Mouse (Mus musculus): Measurements from ENCODE around the gene Crtc1. TPM values are rescaled to one million over a fixed set of nuclear protein-coding genes. Genes with fewer than 3 reads are reported as not detected.

Gene Crtc1
- polyA plus RNA-seq, 1 experiment from 2014 or later = 23.2 TPM

- H3K27me3 ChIP-seq (ENCODE audit: low read depth, poor library complexity, severe bottlenecking) = no peaks in the 10 kb centered on the region
- DNase-seq (ENCODE audit: low spot score) = no peak
- peaks cover 23% of the 10 kb centered on the region for H3K36me3 ChIP-seq
- peaks cover 32% of the 10 kb centered on the region for H3K4me1 ChIP-seq
- no peaks in the 10 kb centered on the region for H3K9me3 ChIP-seq (replicated peaks)
- WGBS = 91% methylated on average over 2 of the region's 2 CpGs
- no peak overlapping the region for H3K27ac ChIP-seq
- H3K4me3 ChIP-seq = no peak overlapping the region
These were observed 20.3 kb upstream of the Crtc1 start for GRCm38 (mm10) chr8:70459636-70460035.

GRCm38 (mm10) chr8:70458462-70458861 is 19.1 kb upstream of the Crtc1 start:
- Histone ChIP-seq H3K27ac (no peak overlapping the region), H3K9me3 (replicated peaks) (no peaks in the 10 kb centered on the region), H3K36me3 (peaks cover 23% of the 10 kb centered on the region), H3K4me3 (no peak overlapping the region), H3K4me1 (peaks cover 29% of the 10 kb centered on the region), H3K27me3 (ENCODE audit: low read depth, poor library complexity, severe bottlenecking) (peaks cover 9% of the 10 kb centered on the region; the same call in 1 of the 2 replicates)
- 84% methylated on average over 3 of the region's 3 CpGs for WGBS
- DNase-seq (ENCODE audit: low spot score) = no peak

- no peaks in the 10 kb centered on the region for H3K9me3 ChIP-seq (replicated peaks)
- H3K27me3 ChIP-seq (ENCODE audit: low read depth, poor library complexity, severe bottlenecking) = peaks cover 15% of the 10 kb centered on the region
- peaks cover 32% of the 10 kb centered on the region for H3K4me1 ChIP-seq
- H3K4me3 ChIP-seq = no peak overlapping the region
- peaks cover 21% of the 10 kb centered on the region for H3K36me3 ChIP-seq
- no peak overlapping the region for H3K27ac ChIP-seq
- DNase-seq (ENCODE audit: low spot score) = no peak
- 90% methylated on average over 6 of the region's 6 CpGs for WGBS
These were observed 18.5 kb upstream of the Crtc1 start for GRCm38 (mm10) chr8:70457882-70458281.

- H3K27ac ChIP-seq = no peak overlapping the region
- H3K27me3 ChIP-seq (ENCODE audit: low read depth, poor library complexity, severe bottlenecking) = peaks cover 24% of the 10 kb centered on the region
- no peak overlapping the region for H3K4me3 ChIP-seq
- DNase-seq (ENCODE audit: low spot score) = no peak
- no peaks in the 10 kb centered on the region for H3K9me3 ChIP-seq (replicated peaks)
- 100% methylated on average over 1 of the region's 1 CpGs for WGBS
- peaks cover 26% of the 10 kb centered on the region for H3K36me3 ChIP-seq
- peaks cover 32% of the 10 kb centered on the region for H3K4me1 ChIP-seq
These were observed 17.6 kb upstream of the Crtc1 start for GRCm38 (mm10) chr8:70456996-70457395.

GRCm38 (mm10) chr8:70453852-70454251 is 14.5 kb upstream of the Crtc1 start:
- peaks cover 35% of the 10 kb centered on the region for H3K27me3 ChIP-seq (ENCODE audit: low read depth, poor library complexity, severe bottlenecking)
- WGBS = 90% methylated on average over 5 of the region's 5 CpGs
- peaks cover 54% of the 10 kb centered on the region for H3K4me1 ChIP-seq
- peaks cover 36% of the 10 kb centered on the region for H3K36me3 ChIP-seq
- H3K4me3 ChIP-seq = no peak overlapping the region
- H3K9me3 ChIP-seq (replicated peaks) = no peaks in the 10 kb centered on the region
- DNase-seq (ENCODE audit: low spot score) = no peak
- H3K27ac ChIP-seq = peak overlapping the region; percentile 37; the same call in 1 of the 2 replicates

GRCm38 (mm10) chr8:70452196-70452966 is 13.0 kb upstream of the Crtc1 start:
- peak overlapping the region; percentile 3 for H3K27ac ChIP-seq
- 59% methylated on average over 51 of the region's 52 CpGs for WGBS

GRCm38 (mm10) chr8:70447639-70448420 is 8.5 kb upstream of the Crtc1 start:
- peaks cover 34% of the 10 kb centered on the region for H3K36me3 ChIP-seq
- H3K27ac ChIP-seq = peak overlapping the region; percentile 64
- no peak overlapping the region for H3K4me3 ChIP-seq
- no peak for DNase-seq (ENCODE audit: low spot score)
- H3K4me1 ChIP-seq = peaks cover 53% of the 10 kb centered on the region
- 73% methylated on average over 19 of the region's 19 CpGs for WGBS
- peaks cover 20% of the 10 kb centered on the region for H3K27me3 ChIP-seq (ENCODE audit: low read depth, poor library complexity, severe bottlenecking)
- H3K9me3 ChIP-seq (replicated peaks) = no peaks in the 10 kb centered on the region

More at GRCm38 (mm10) chr8:70452196-70452966, 13.0 kb upstream of the Crtc1 start:
- Histone ChIP-seq H3K4me1 (peaks cover 68% of the 10 kb centered on the region), H3K4me3 (0 out of 2 replicates have a peak overlapping the region, but pooled peaks have one; percentile 4), H3K9me3 (replicated peaks) (no peaks in the 10 kb centered on the region), H3K36me3 (peaks cover 36% of the 10 kb centered on the region), H3K27me3 (ENCODE audit: low read depth, poor library complexity, severe bottlenecking) (peaks cover 35% of the 10 kb centered on the region)
- DNase-seq (ENCODE audit: low spot score) = no peak

GRCm38 (mm10) chr8:70445988-70446387 is 6.6 kb upstream of the Crtc1 start:
- Histone ChIP-seq H3K4me1 (peaks cover 35% of the 10 kb centered on the region), H3K4me3 (no peak overlapping the region), H3K36me3 (peaks cover 16% of the 10 kb centered on the region), H3K9me3 (replicated peaks) (no peaks in the 10 kb centered on the region), H3K27ac (no peak overlapping the region), H3K27me3 (ENCODE audit: low read depth, poor library complexity, severe bottlenecking) (0 out of 2 replicates have a peak, but pooled peaks cover 1% of the 10 kb centered on the region)
- no peak for DNase-seq (ENCODE audit: low spot score)
- 68% methylated on average over 1 of the region's 1 CpGs for WGBS

GRCm38 (mm10) chr8:70443326-70443725 is 3.9 kb upstream of the Crtc1 start:
- H3K36me3 ChIP-seq = no peaks in the 10 kb centered on the region
- H3K27me3 ChIP-seq (ENCODE audit: low read depth, poor library complexity, severe bottlenecking) = no peaks in the 10 kb centered on the region
- no peaks in the 10 kb centered on the region for H3K9me3 ChIP-seq (replicated peaks)
- 85% methylated on average over 4 of the region's 4 CpGs for WGBS
- H3K4me1 ChIP-seq = peaks cover 25% of the 10 kb centered on the region
- no peak for DNase-seq (ENCODE audit: low spot score)
- H3K4me3 ChIP-seq = no peak overlapping the region
- no peak overlapping the region for H3K27ac ChIP-seq

GRCm38 (mm10) chr8:70441565-70441964 is 2.2 kb upstream of the Crtc1 start:
- DNase-seq (ENCODE audit: low spot score) = no peak
- Histone ChIP-seq H3K4me3 (no peak overlapping the region), H3K27me3 (ENCODE audit: low read depth, poor library complexity, severe bottlenecking) (no peaks in the 10 kb centered on the region), H3K9me3 (replicated peaks) (no peaks in the 10 kb centered on the region), H3K4me1 (peaks cover 19% of the 10 kb centered on the region), H3K27ac (no peak overlapping the region), H3K36me3 (no peaks in the 10 kb centered on the region)
- WGBS = 71% methylated on average over 3 of the region's 3 CpGs

GRCm38 (mm10) chr8:70440246-70440645 is 867 bp upstream of the Crtc1 start:
- peak overlapping the region; percentile 94 for H3K27ac ChIP-seq
- 0 out of 2 replicates have a peak, but pooled peaks cover 5% of the 10 kb centered on the region for H3K36me3 ChIP-seq
- DNase-seq (ENCODE audit: low spot score) = no peak
- H3K27me3 ChIP-seq (ENCODE audit: low read depth, poor library complexity, severe bottlenecking) = no peaks in the 10 kb centered on the region
- H3K4me3 ChIP-seq = peak overlapping the region; percentile 73
- H3K9me3 ChIP-seq (replicated peaks) = no peaks in the 10 kb centered on the region
- peaks cover 19% of the 10 kb centered on the region for H3K4me1 ChIP-seq
- 48% methylated on average over 3 of the region's 3 CpGs for WGBS

GRCm38 (mm10) chr8:70439848-70440179 is 435 bp upstream of the Crtc1 start:
- peak overlapping the region; percentile 94 for H3K27ac ChIP-seq
- 10% methylated on average over 7 of the region's 7 CpGs for WGBS

GRCm38 (mm10) chr8:70438423-70438822 is 956 bp downstream of the Crtc1 start:
- Histone ChIP-seq H3K27ac (no peak overlapping the region), H3K27me3 (ENCODE audit: low read depth, poor library complexity, severe bottlenecking) (no peaks in the 10 kb centered on the region), H3K4me1 (peaks cover 19% of the 10 kb centered on the region), H3K4me3 (peak overlapping the region; percentile 73), H3K9me3 (replicated peaks) (no peaks in the 10 kb centered on the region), H3K36me3 (0 out of 2 replicates have a peak, but pooled peaks cover 5% of the 10 kb centered on the region)
- DNase-seq (ENCODE audit: low spot score) = no peak
- WGBS = 92% methylated on average over 2 of the region's 2 CpGs

More at GRCm38 (mm10) chr8:70439848-70440179, 435 bp upstream of the Crtc1 start:
- H3K36me3 ChIP-seq = 0 out of 2 replicates have a peak, but pooled peaks cover 5% of the 10 kb centered on the region
- peaks cover 19% of the 10 kb centered on the region for H3K4me1 ChIP-seq
- DNase-seq (ENCODE audit: low spot score) = no peak
- H3K4me3 ChIP-seq = peak overlapping the region; percentile 73
- no peaks in the 10 kb centered on the region for H3K9me3 ChIP-seq (replicated peaks)
- H3K27me3 ChIP-seq (ENCODE audit: low read depth, poor library complexity, severe bottlenecking) = no peaks in the 10 kb centered on the region
